Mouse (Mus musculus) kidney, postnatal 0 days (tissue): Measurements from ENCODE around the gene Plekha4. TPM values are rescaled to one million over a fixed set of nuclear protein-coding genes. Genes with fewer than 3 reads are reported as not detected.
"Not testable (repeated sequence)": the region's sequence is repeated elsewhere in the genome, so short reads cannot be mapped to it uniquely, and the experiment has no call there.

Experiments
- ATAC-seq: fragments of 200-750 bp; cut with Nextera tagmentation; replicated peaks from 2 replicates; pipeline ENCODE4 v1.8.0; 2017; ENCODE audit warnings: low read depth, moderate number of reproducible peaks, moderate TSS enrichment, moderate library complexity; ENCODE audit not compliant: low FRiP score
- DNase-seq: peaks from one replicate; pipeline ENCODE4 v3.0.0-alpha.2; 2016; ENCODE audit warnings: low spot score
- H3K27ac ChIP-seq: fragments of 300-500 bp; sonication (generic); 2 replicates; pipeline ENCODE4 v1.5.1; 2014; ENCODE audit warnings: mild to moderate bottlenecking
- H3K27me3 ChIP-seq: fragments of 300-500 bp; sonication (generic); 2 replicates; pipeline ENCODE4 v1.6.1; 2014; ENCODE audit warnings: low read length, mixed read lengths; ENCODE audit not compliant: insufficient read depth
- H3K36me3 ChIP-seq: fragments of 300-500 bp; sonication (generic); 2 replicates; pipeline ENCODE4 v1.6.1; 2014; ENCODE audit warnings: low read length, mixed read lengths; ENCODE audit not compliant: insufficient read depth
- H3K4me1 ChIP-seq: fragments of 300-500 bp; sonication (generic); replicated peaks from 2 replicates; pipeline ENCODE4 v1.6.1; 2014; ENCODE audit warnings: antibody characterized with exemption, low read length, mixed read lengths; ENCODE audit not compliant: insufficient read depth
- H3K4me2 ChIP-seq: fragments of 300-500 bp; sonication (generic); 2 replicates; pipeline ENCODE4 v1.6.1; 2014; ENCODE audit warnings: mild to moderate bottlenecking, low read length, moderate library complexity, mixed read lengths
- H3K4me3 ChIP-seq: fragments of 300-500 bp; sonication (generic); replicated peaks from 2 replicates; pipeline ENCODE4 v1.5.1; 2014; ENCODE audit warnings: low read depth, low read length
- H3K9ac ChIP-seq: fragments of 300-500 bp; sonication (generic); 2 replicates; pipeline ENCODE4 v1.6.1; 2014; ENCODE audit warnings: low read depth, low read length
- H3K9me3 ChIP-seq: fragments of 300-500 bp; sonication (generic); replicated peaks from 2 replicates; pipeline ENCODE4 v1.6.1; 2016; ENCODE audit warnings: low read length, inconsistent platforms, mixed read lengths
- CTCF ChIP-seq: IDR thresholded peaks from 2 replicates; pipeline ENCODE4 v1.5.1; 2016; ENCODE audit warnings: antibody characterized with exemption, low read depth, mild to moderate bottlenecking, moderate library complexity
- WGBS: fragments of 180-500 bp; shearing (Covaris S2); extraction: QIAGEN DNeasy Blood & Tissue Kit; methylation state at CpG from one replicate; pipeline ENCODE4 v1.1.7; 2014; 5-methylcytosine and 5-hydroxymethylcytosine counted together
- polyA plus RNA-seq: library from polyadenylated mRNA; unstranded; fragments of >200 nt; fragmentation: Nextera tagmentation; extraction: Ambion mirVana; gene quantifications from 2 replicates; pipeline ENCODE4 v1.2.1, GENCODE M21; 2015

The Plekha4 gene
- polyA plus RNA-seq, 1 experiment from 2014 or later: 5.8 TPM

DNA sequence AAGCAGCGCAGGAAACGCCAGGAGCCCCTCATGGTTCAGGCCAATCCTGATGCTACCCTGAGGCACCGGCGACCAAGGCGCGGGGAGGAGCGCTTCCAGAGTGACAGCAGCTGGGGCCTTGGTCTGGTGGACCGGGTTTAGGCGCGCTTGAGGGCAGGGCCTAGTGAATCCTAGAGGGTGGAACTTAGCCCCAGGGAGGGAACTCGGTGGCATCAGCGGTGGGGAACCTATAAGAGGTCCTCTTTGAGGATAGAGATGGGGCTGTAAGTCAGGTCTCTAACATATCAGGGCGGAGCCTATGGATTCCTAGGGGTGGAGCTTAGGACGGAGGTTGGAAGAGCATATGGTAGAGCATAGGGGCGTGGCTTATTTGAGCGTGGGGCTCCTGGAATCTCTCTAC is 10.7 kb upstream of the Plekha4 start:
- ATAC-seq: no peak
- no peak for TF ChIP-seq CTCF
- H3K4me3 ChIP-seq: no peak overlapping the region
- no peaks in the 10 kb centered on the region for H3K36me3 ChIP-seq
- 0 out of 2 replicates have a peak overlapping the region, but pooled peaks have one; percentile 8 for H3K9ac ChIP-seq
- no peak overlapping the region for H3K4me2 ChIP-seq
- 0 out of 2 replicates have a peak, but pooled peaks cover 2% of the 10 kb centered on the region for H3K4me1 ChIP-seq
- no peaks in the 10 kb centered on the region for H3K27me3 ChIP-seq
- 31% methylated on average over 16 of the region's 16 CpGs for WGBS
- no peak overlapping the region for H3K27ac ChIP-seq
- no peaks in the 10 kb centered on the region for H3K9me3 ChIP-seq
- DNase-seq: no peak

GRCm38 (mm10) chr7:45516846-45517245 is 9.3 kb upstream of the Plekha4 start:
- H3K9me3 ChIP-seq, H3K27me3 ChIP-seq, H3K36me3 ChIP-seq, H3K4me3 ChIP-seq, DNase-seq, H3K9ac ChIP-seq, H3K4me2 ChIP-seq, H3K4me1 ChIP-seq, H3K27ac ChIP-seq, ATAC-seq: not testable (repeated sequence)
- 64% methylated on average over 5 of the region's 5 CpGs for WGBS
- peak; percentile 52; the same call in 1 of the 2 replicates for TF ChIP-seq CTCF

- Histone ChIP-seq H3K36me3 (0 out of 2 replicates have a peak, but pooled peaks cover 6% of the 10 kb centered on the region), H3K9ac (no peak overlapping the region)
- WGBS: 95% methylated on average over 16 of the region's 16 CpGs
Observed at GRCm38 (mm10) chr7:45518618-45519017, 7.5 kb upstream of the Plekha4 start.

GRCm38 (mm10) chr7:45519345-45520120 is 6.6 kb upstream of the Plekha4 start:
- H3K36me3 ChIP-seq: 0 out of 2 replicates have a peak, but pooled peaks cover 8% of the 10 kb centered on the region
- peaks cover 21% of the 10 kb centered on the region for H3K4me1 ChIP-seq
- no peak overlapping the region for H3K27ac ChIP-seq
- no peak overlapping the region for H3K9ac ChIP-seq
- H3K27me3 ChIP-seq: no peaks in the 10 kb centered on the region
- no peak overlapping the region for H3K4me3 ChIP-seq
- no peak for ATAC-seq
- H3K9me3 ChIP-seq: no peaks in the 10 kb centered on the region
- 69% methylated on average over 8 of the region's 8 CpGs for WGBS
- TF ChIP-seq CTCF: no peak
- no peak for DNase-seq
- no peak overlapping the region for H3K4me2 ChIP-seq

More at GRCm38 (mm10) chr7:45518618-45519017, 7.5 kb upstream of the Plekha4 start:
- ATAC-seq: no peak
- Histone ChIP-seq H3K4me3 (no peak overlapping the region), H3K4me1 (peaks cover 16% of the 10 kb centered on the region), H3K9me3 (no peaks in the 10 kb centered on the region), H3K27ac (no peak overlapping the region), H3K4me2 (no peak overlapping the region), H3K27me3 (no peaks in the 10 kb centered on the region)
- no peak for DNase-seq
- no peak for TF ChIP-seq CTCF

GRCm38 (mm10) chr7:45520605-45521004 is 5.5 kb upstream of the Plekha4 start:
- no peak overlapping the region for H3K4me3 ChIP-seq
- DNase-seq (no peak), ATAC-seq (no peak)
- no peak overlapping the region for H3K27ac ChIP-seq
- 0 out of 2 replicates have a peak, but pooled peaks cover 8% of the 10 kb centered on the region for H3K36me3 ChIP-seq
- H3K9me3 ChIP-seq: no peaks in the 10 kb centered on the region
- peaks cover 27% of the 10 kb centered on the region for H3K4me1 ChIP-seq
- 87% methylated on average over 7 of the region's 7 CpGs for WGBS
- no peak; the same call in 1 of the 2 replicates for TF ChIP-seq CTCF
- no peak overlapping the region for H3K9ac ChIP-seq
- no peak overlapping the region for H3K4me2 ChIP-seq
- no peaks in the 10 kb centered on the region for H3K27me3 ChIP-seq

GRCm38 (mm10) chr7:45521728-45522184 is 4.4 kb upstream of the Plekha4 start:
- peak overlapping the region; percentile 53 for H3K4me3 ChIP-seq
- TF ChIP-seq CTCF: peak; percentile 47
- peak overlapping the region; percentile 64 for H3K4me2 ChIP-seq
- peak overlapping the region; percentile 62 for H3K9ac ChIP-seq
- peaks cover 27% of the 10 kb centered on the region for H3K4me1 ChIP-seq
- WGBS: under 1% methylated on average over 28 of the region's 28 CpGs
- no peaks in the 10 kb centered on the region for H3K27me3 ChIP-seq
- H3K9me3 ChIP-seq: no peaks in the 10 kb centered on the region
- 0 out of 2 replicates have a peak, but pooled peaks cover 8% of the 10 kb centered on the region for H3K36me3 ChIP-seq
- DNase-seq: peak; percentile 94
- peak overlapping the region; percentile 88 for H3K27ac ChIP-seq
- ATAC-seq: peak; percentile 38
